Mouse (Mus musculus): ENCODE data around the gene Erc1. TPM values are rescaled to one million over a fixed set of nuclear protein-coding genes. Genes with fewer than 3 reads are reported as not detected.
A peak's percentile ranks its signal among the peaks of the same experiment; 100 is the strongest.

The Erc1 gene
- polyA plus RNA-seq, 1 experiment from 2014 or later = 27.2 TPM

DNA sequence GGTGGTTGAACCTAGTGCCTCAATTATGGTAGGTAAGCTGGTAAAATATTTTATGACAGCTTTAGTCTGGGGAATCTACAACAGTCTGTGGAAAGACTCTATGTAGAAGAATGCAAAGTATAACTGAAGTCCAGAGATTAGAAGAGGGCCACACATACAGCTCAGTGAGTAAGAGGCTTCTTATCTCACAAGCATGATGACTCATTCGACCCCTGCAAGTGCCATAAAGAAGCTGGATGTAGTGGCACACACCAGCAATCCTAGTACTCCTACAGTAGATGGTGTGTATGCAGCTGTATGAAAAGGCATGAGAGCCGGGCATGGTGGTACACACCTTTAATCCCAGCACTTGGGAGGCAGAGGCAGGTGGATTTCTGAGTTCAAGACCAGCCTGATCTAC lies 205.2 kb downstream of the Erc1 start:
- ATAC-seq (ENCODE audit: low FRiP score, low read depth) = no peak
- H3K4me3 ChIP-seq = no peak overlapping the region
- H3K9ac ChIP-seq = no peak overlapping the region
- no peak overlapping the region for H3K4me2 ChIP-seq (replicated peaks)
- H3K4me1 ChIP-seq = peaks cover 10% of the 10 kb centered on the region
- no peaks in the 10 kb centered on the region for H3K9me3 ChIP-seq
- no peaks in the 10 kb centered on the region for H3K36me3 ChIP-seq
- WGBS = 82% methylated on average over 2 of the region's 2 CpGs
- no peak overlapping the region for H3K27ac ChIP-seq
- H3K27me3 ChIP-seq = no peaks in the 10 kb centered on the region

- H3K4me3 ChIP-seq = no peak overlapping the region
- H3K27ac ChIP-seq = peak overlapping the region; percentile 48
- H3K9me3 ChIP-seq = no peaks in the 10 kb centered on the region
- ATAC-seq (ENCODE audit: low FRiP score, low read depth) = no peak
- H3K36me3 ChIP-seq = peaks cover under 1% of the 10 kb centered on the region; the same call in 1 of the 2 replicates
- H3K27me3 ChIP-seq = no peaks in the 10 kb centered on the region
- 22% methylated on average over 2 of the region's 2 CpGs for WGBS
- H3K4me1 ChIP-seq = peaks cover 21% of the 10 kb centered on the region
- no peak overlapping the region for H3K9ac ChIP-seq
- H3K4me2 ChIP-seq (replicated peaks) = no peak overlapping the region
Observed at GRCm38 (mm10) chr6:119635629-119636028, 212.3 kb downstream of the Erc1 start.

- 79% methylated on average over 3 of the region's 3 CpGs for WGBS
Observed at GRCm38 (mm10) chr6:119630622-119631021, 217.3 kb downstream of the Erc1 start.

DNA sequence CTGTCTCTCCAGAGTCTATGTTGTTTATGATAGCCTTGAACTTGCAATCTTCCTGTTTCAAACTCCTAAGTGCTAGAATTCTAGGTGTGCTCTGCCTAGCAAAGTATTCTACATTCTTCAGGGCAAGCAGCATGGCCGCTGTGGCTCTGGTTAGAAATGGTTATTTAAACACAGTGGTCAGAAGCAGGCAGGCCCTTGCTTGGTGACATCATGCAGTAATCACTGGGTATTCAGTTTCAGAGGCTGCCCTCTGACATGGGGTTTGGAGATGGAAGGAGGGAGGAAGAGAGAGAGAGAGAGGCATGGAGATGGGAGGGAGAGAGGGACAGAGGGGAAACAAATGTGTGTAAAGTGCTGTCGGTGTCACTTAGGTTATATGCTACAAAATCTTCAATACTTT lies 246.6 kb downstream of the Erc1 start:
- H3K27ac ChIP-seq = no peak overlapping the region
- no peak overlapping the region for H3K9ac ChIP-seq
- peaks cover 11% of the 10 kb centered on the region; the same call in 1 of the 2 replicates for H3K4me1 ChIP-seq
- H3K27me3 ChIP-seq = no peaks in the 10 kb centered on the region
- no peak for ATAC-seq (ENCODE audit: low FRiP score, low read depth)
- no peak overlapping the region for H3K4me3 ChIP-seq
- no peaks in the 10 kb centered on the region for H3K9me3 ChIP-seq
- 82% methylated on average over 2 of the region's 2 CpGs for WGBS
- H3K4me2 ChIP-seq (replicated peaks) = no peak overlapping the region
- H3K36me3 ChIP-seq = no peaks in the 10 kb centered on the region

More at GRCm38 (mm10) chr6:119630622-119631021, 217.3 kb downstream of the Erc1 start:
- ATAC-seq (ENCODE audit: low FRiP score, low read depth) = no peak
- Histone ChIP-seq H3K4me3 (no peak overlapping the region), H3K27me3 (no peaks in the 10 kb centered on the region), H3K27ac (no peak overlapping the region), H3K36me3 (peaks cover 22% of the 10 kb centered on the region), H3K4me2 (replicated peaks) (no peak overlapping the region), H3K4me1 (peaks cover 15% of the 10 kb centered on the region), H3K9me3 (no peaks in the 10 kb centered on the region), H3K9ac (no peak overlapping the region)

- no peak overlapping the region for H3K4me3 ChIP-seq
- no peaks in the 10 kb centered on the region for H3K4me1 ChIP-seq
- no peaks in the 10 kb centered on the region for H3K27me3 ChIP-seq
- no peak overlapping the region for H3K27ac ChIP-seq
- H3K36me3 ChIP-seq = peaks cover 12% of the 10 kb centered on the region
- ATAC-seq (ENCODE audit: low FRiP score, low read depth) = no peak
- H3K9ac ChIP-seq = no peak overlapping the region
- no peaks in the 10 kb centered on the region for H3K9me3 ChIP-seq
- no peak overlapping the region for H3K4me2 ChIP-seq (replicated peaks)
- WGBS = 91% methylated on average over 4 of the region's 4 CpGs
Observed at GRCm38 (mm10) chr6:119595440-119595839, 252.5 kb downstream of the Erc1 start.

DNA sequence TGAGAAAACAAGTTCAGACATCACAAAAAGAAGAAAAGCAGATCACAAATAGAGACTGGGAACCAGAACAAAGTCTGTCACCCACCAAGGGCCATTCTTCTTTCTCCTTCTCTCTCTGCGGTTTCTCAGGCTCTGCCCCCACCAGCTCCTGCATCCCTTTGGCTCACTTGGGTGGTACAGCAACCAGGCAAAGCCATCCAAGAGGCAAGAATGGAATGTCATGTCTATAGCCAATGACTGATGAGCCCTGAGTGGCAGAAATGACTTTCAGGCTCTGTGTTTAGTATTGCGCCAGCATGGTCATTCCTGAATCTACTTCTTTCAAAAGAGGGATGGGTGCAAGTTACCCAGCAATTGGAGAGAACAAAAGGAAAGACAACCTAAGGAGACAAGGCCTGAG lies 257.1 kb downstream of the Erc1 start:
- Histone ChIP-seq H3K9ac (no peak overlapping the region), H3K4me1 (peaks cover 4% of the 10 kb centered on the region), H3K4me3 (no peak overlapping the region), H3K9me3 (no peaks in the 10 kb centered on the region), H3K27me3 (no peaks in the 10 kb centered on the region), H3K36me3 (peaks cover 12% of the 10 kb centered on the region), H3K27ac (no peak overlapping the region), H3K4me2 (replicated peaks) (no peak overlapping the region)
- WGBS = 98% methylated on average over 2 of the region's 2 CpGs
- no peak for ATAC-seq (ENCODE audit: low FRiP score, low read depth)

- H3K27me3 ChIP-seq = no peaks in the 10 kb centered on the region
- peaks cover 26% of the 10 kb centered on the region for H3K4me1 ChIP-seq
- 83% methylated on average over 2 of the region's 2 CpGs for WGBS
- no peak overlapping the region for H3K4me2 ChIP-seq (replicated peaks)
- H3K27ac ChIP-seq = no peak overlapping the region
- no peak overlapping the region for H3K9ac ChIP-seq
- no peak for ATAC-seq (ENCODE audit: low FRiP score, low read depth)
- no peaks in the 10 kb centered on the region for H3K9me3 ChIP-seq
- peaks cover 12% of the 10 kb centered on the region for H3K36me3 ChIP-seq
- no peak overlapping the region for H3K4me3 ChIP-seq
Observed at GRCm38 (mm10) chr6:119587897-119588296, 260.1 kb downstream of the Erc1 start.

- Histone ChIP-seq H3K27ac (no peak overlapping the region), H3K4me1 (peaks cover 26% of the 10 kb centered on the region), H3K27me3 (no peaks in the 10 kb centered on the region), H3K36me3 (peaks cover 12% of the 10 kb centered on the region), H3K4me3 (no peak overlapping the region), H3K9ac (no peak overlapping the region), H3K9me3 (no peaks in the 10 kb centered on the region), H3K4me2 (replicated peaks) (no peak overlapping the region)
- no peak for ATAC-seq (ENCODE audit: low FRiP score, low read depth)
Observed at GRCm38 (mm10) chr6:119587454-119587853, 260.5 kb downstream of the Erc1 start.

- Histone ChIP-seq H3K27ac (no peak overlapping the region), H3K9me3 (no peaks in the 10 kb centered on the region), H3K4me1 (peaks cover 26% of the 10 kb centered on the region), H3K4me3 (no peak overlapping the region), H3K4me2 (replicated peaks) (no peak overlapping the region), H3K36me3 (peaks cover 1% of the 10 kb centered on the region), H3K27me3 (no peaks in the 10 kb centered on the region), H3K9ac (no peak overlapping the region)
- ATAC-seq (ENCODE audit: low FRiP score, low read depth) = no peak
- WGBS = 73% methylated on average over 5 of the region's 5 CpGs
Observed at GRCm38 (mm10) chr6:119585652-119586375, 262.2 kb downstream of the Erc1 start.

DNA sequence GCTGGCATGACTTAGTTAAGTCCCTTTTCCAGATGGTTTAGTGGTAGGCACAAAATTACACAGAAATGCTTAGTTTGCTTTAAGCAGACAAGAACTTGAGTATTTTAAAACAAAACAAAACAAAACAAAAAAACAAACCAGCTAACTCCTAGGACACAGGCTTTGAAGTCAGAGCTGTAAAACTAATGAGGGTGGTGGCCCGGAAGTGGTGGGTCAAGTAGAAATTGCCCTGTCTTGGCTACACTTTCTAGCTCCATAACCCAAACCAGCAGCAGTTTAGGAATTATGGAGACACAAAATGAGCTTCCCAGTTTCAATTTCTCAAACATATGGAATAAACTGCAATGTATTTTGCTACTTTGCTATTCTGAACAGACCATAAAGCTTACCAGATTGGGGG lies 263.9 kb downstream of the Erc1 start:
- Histone ChIP-seq H3K9me3 (no peaks in the 10 kb centered on the region), H3K4me2 (replicated peaks) (no peak overlapping the region), H3K4me1 (peaks cover 26% of the 10 kb centered on the region), H3K36me3 (no peaks in the 10 kb centered on the region), H3K4me3 (no peak overlapping the region), H3K9ac (no peak overlapping the region), H3K27me3 (no peaks in the 10 kb centered on the region), H3K27ac (no peak overlapping the region)
- ATAC-seq (ENCODE audit: low FRiP score, low read depth) = no peak
- 18% methylated on average over 1 of the region's 1 CpGs for WGBS

- peaks cover 35% of the 10 kb centered on the region for H3K4me1 ChIP-seq
- H3K36me3 ChIP-seq = no peaks in the 10 kb centered on the region
- H3K9ac ChIP-seq = no peak overlapping the region
- no peaks in the 10 kb centered on the region for H3K27me3 ChIP-seq
- H3K27ac ChIP-seq = no peak overlapping the region
- H3K9me3 ChIP-seq = no peaks in the 10 kb centered on the region
- ATAC-seq (ENCODE audit: low FRiP score, low read depth) = no peak
- no peak overlapping the region for H3K4me2 ChIP-seq (replicated peaks)
- WGBS = 83% methylated on average over 5 of the region's 5 CpGs
- no peak overlapping the region for H3K4me3 ChIP-seq
Observed at GRCm38 (mm10) chr6:119583165-119583564, 264.8 kb downstream of the Erc1 start.

GRCm38 (mm10) chr6:119576706-119577105 lies 271.3 kb downstream of the Erc1 start:
- 75% methylated on average over 4 of the region's 4 CpGs for WGBS
- Histone ChIP-seq H3K9ac (no peak overlapping the region), H3K4me2 (replicated peaks) (no peak overlapping the region), H3K4me1 (peaks cover 14% of the 10 kb centered on the region), H3K9me3 (no peaks in the 10 kb centered on the region), H3K4me3 (no peak overlapping the region), H3K36me3 (peaks cover 40% of the 10 kb centered on the region), H3K27ac (no peak overlapping the region), H3K27me3 (no peaks in the 10 kb centered on the region)
- no peak for ATAC-seq (ENCODE audit: low FRiP score, low read depth)

GRCm38 (mm10) chr6:119575331-119575730 lies 272.6 kb downstream of the Erc1 start:
- whole genome bisulfite sequencing = 90% methylated on average over 12 of the region's 12 CpGs
- no peak overlapping the region for H3K4me3 ChIP-seq
- no peak overlapping the region for H3K4me2 ChIP-seq (replicated peaks)
- no peak overlapping the region for H3K27ac ChIP-seq
- no peak for ATAC-seq (ENCODE audit: low FRiP score, low read depth)
- H3K9me3 ChIP-seq = no peaks in the 10 kb centered on the region
- peaks cover 42% of the 10 kb centered on the region for H3K36me3 ChIP-seq
- no peaks in the 10 kb centered on the region for H3K27me3 ChIP-seq
- H3K4me1 ChIP-seq = peaks cover 20% of the 10 kb centered on the region
- no peak overlapping the region for H3K9ac ChIP-seq
